Mouse (Mus musculus): ENCODE measurements at regions not wholly inside any gene's neighbourhood (a gene's known extent, or its start where the extent isn't known, plus 50 kb on each side); places are given as distances from the start of the nearest gene placed in this dataset.

GRCm38 (mm10) chr16:95855230-95855629, 135.5 kb downstream of the Psmg1 start:
- Histone ChIP-seq H3K4me3 (ENCODE audit: low read length) (no peak overlapping the region), H3K4me1 (ENCODE audit: control insufficient read depth, insufficient read depth, low read depth, low read length) (no peaks in the 10 kb centered on the region)
- no peak for ATAC-seq

GRCm38 (mm10) chr16:95851907-95852306, 138.9 kb downstream of the Psmg1 start:
- H3K4me2 ChIP-seq (ENCODE audit: low read length), result no peak overlapping the region
- peaks cover 5% of the 10 kb centered on the region; the same call in 1 of the 2 replicates for H3K4me1 ChIP-seq (ENCODE audit: control insufficient read depth, insufficient read depth, low read depth, low read length)
- no peaks in the 10 kb centered on the region for H3K36me3 ChIP-seq (ENCODE audit: control insufficient read depth, insufficient read depth, low read length)
- no peak overlapping the region for H3K4me3 ChIP-seq (ENCODE audit: low read length)
- H3K27ac ChIP-seq (ENCODE audit: low read depth, low read length), result no peak overlapping the region
- no peak for ATAC-seq
- H3K9ac ChIP-seq (ENCODE audit: low read depth, low read length), result no peak overlapping the region
- no peaks in the 10 kb centered on the region for H3K27me3 ChIP-seq (replicated peaks; ENCODE audit: control insufficient read depth, insufficient read depth, low read length)
- WGBS, result 76% methylated on average over 5 of the region's 5 CpGs
- H3K9me3 ChIP-seq (ENCODE audit: control insufficient read depth, low read length), result no peaks in the 10 kb centered on the region

More at GRCm38 (mm10) chr16:95855230-95855629, 135.5 kb downstream of the Psmg1 start:
- Histone ChIP-seq H3K36me3 (ENCODE audit: control insufficient read depth, insufficient read depth, low read length) (no peaks in the 10 kb centered on the region), H3K9me3 (ENCODE audit: control insufficient read depth, low read length) (no peaks in the 10 kb centered on the region), H3K9ac (ENCODE audit: low read depth, low read length) (no peak overlapping the region), H3K4me2 (ENCODE audit: low read length) (no peak overlapping the region), H3K27ac (ENCODE audit: low read depth, low read length) (no peak overlapping the region), H3K27me3 (replicated peaks; ENCODE audit: control insufficient read depth, insufficient read depth, low read length) (no peaks in the 10 kb centered on the region)
- 70% methylated on average over 2 of the region's 2 CpGs for WGBS

- no peaks in the 10 kb centered on the region for H3K9me3 ChIP-seq (ENCODE audit: control insufficient read depth, low read length)
- H3K27me3 ChIP-seq (replicated peaks; ENCODE audit: control insufficient read depth, insufficient read depth, low read length), result no peaks in the 10 kb centered on the region
- H3K4me1 ChIP-seq (ENCODE audit: control insufficient read depth, insufficient read depth, low read depth, low read length), result peaks cover 14% of the 10 kb centered on the region
- no peak overlapping the region for H3K4me3 ChIP-seq (ENCODE audit: low read length)
- 52% methylated on average over 6 of the region's 6 CpGs for WGBS
- no peak for ATAC-seq
- H3K4me2 ChIP-seq (ENCODE audit: low read length), result no peak overlapping the region
- H3K36me3 ChIP-seq (ENCODE audit: control insufficient read depth, insufficient read depth, low read length), result no peaks in the 10 kb centered on the region
- no peak overlapping the region for H3K27ac ChIP-seq (ENCODE audit: low read depth, low read length)
- H3K9ac ChIP-seq (ENCODE audit: low read depth, low read length), result no peak overlapping the region
Observed at GRCm38 (mm10) chr16:95848555-95849082, 142.1 kb downstream of the Psmg1 start.

GRCm38 (mm10) chr16:95847765-95848483, 142.8 kb downstream of the Psmg1 start:
- no peak overlapping the region for H3K27ac ChIP-seq (ENCODE audit: low read depth, low read length)

GRCm38 (mm10) chr16:95845323-95845860, 143.5 kb downstream of the Ets2 start:
- no peaks in the 10 kb centered on the region for H3K36me3 ChIP-seq (ENCODE audit: control insufficient read depth, insufficient read depth, low read length)
- no peaks in the 10 kb centered on the region for H3K27me3 ChIP-seq (replicated peaks; ENCODE audit: control insufficient read depth, insufficient read depth, low read length)
- H3K4me3 ChIP-seq (ENCODE audit: low read length), result no peak overlapping the region
- H3K27ac ChIP-seq (ENCODE audit: low read depth, low read length), result no peak overlapping the region
- peak; percentile 51; the same call in 1 of the 2 replicates for ATAC-seq
- 44% methylated on average over 10 of the region's 10 CpGs for WGBS
- no peaks in the 10 kb centered on the region for H3K9me3 ChIP-seq (ENCODE audit: control insufficient read depth, low read length)
- H3K4me2 ChIP-seq (ENCODE audit: low read length), result no peak overlapping the region
- peaks cover 14% of the 10 kb centered on the region for H3K4me1 ChIP-seq (ENCODE audit: control insufficient read depth, insufficient read depth, low read depth, low read length)
- H3K9ac ChIP-seq (ENCODE audit: low read depth, low read length), result no peak overlapping the region

More at GRCm38 (mm10) chr16:95847765-95848483, 142.8 kb downstream of the Psmg1 start:
- Histone ChIP-seq H3K4me2 (ENCODE audit: low read length) (no peak overlapping the region), H3K4me1 (ENCODE audit: control insufficient read depth, insufficient read depth, low read depth, low read length) (peaks cover 14% of the 10 kb centered on the region), H3K9ac (ENCODE audit: low read depth, low read length) (no peak overlapping the region), H3K36me3 (ENCODE audit: control insufficient read depth, insufficient read depth, low read length) (no peaks in the 10 kb centered on the region), H3K4me3 (ENCODE audit: low read length) (no peak overlapping the region), H3K27me3 (replicated peaks; ENCODE audit: control insufficient read depth, insufficient read depth, low read length) (no peaks in the 10 kb centered on the region), H3K9me3 (ENCODE audit: control insufficient read depth, low read length) (no peaks in the 10 kb centered on the region)
- 57% methylated on average over 3 of the region's 3 CpGs for WGBS
- no peak; the same call in 1 of the 2 replicates for ATAC-seq

GRCm38 (mm10) chr16:95844691-95845090, 142.8 kb downstream of the Ets2 start:
- Histone ChIP-seq H3K36me3 (ENCODE audit: control insufficient read depth, insufficient read depth, low read length) (no peaks in the 10 kb centered on the region), H3K27me3 (replicated peaks; ENCODE audit: control insufficient read depth, insufficient read depth, low read length) (no peaks in the 10 kb centered on the region), H3K4me3 (ENCODE audit: low read length) (no peak overlapping the region), H3K27ac (ENCODE audit: low read depth, low read length) (no peak overlapping the region), H3K4me1 (ENCODE audit: control insufficient read depth, insufficient read depth, low read depth, low read length) (peaks cover 14% of the 10 kb centered on the region), H3K9me3 (ENCODE audit: control insufficient read depth, low read length) (no peaks in the 10 kb centered on the region), H3K4me2 (ENCODE audit: low read length) (no peak overlapping the region), H3K9ac (ENCODE audit: low read depth, low read length) (no peak overlapping the region)
- WGBS, result 63% methylated on average over 4 of the region's 4 CpGs
- ATAC-seq, result peak; percentile 59; the same call in 1 of the 2 replicates

- ATAC-seq, result no peak
- no peak overlapping the region for H3K4me3 ChIP-seq (ENCODE audit: low read length)
- no peak overlapping the region for H3K4me2 ChIP-seq (ENCODE audit: low read length)
- no peaks in the 10 kb centered on the region for H3K36me3 ChIP-seq (ENCODE audit: control insufficient read depth, insufficient read depth, low read length)
- WGBS, result 95% methylated on average over 3 of the region's 3 CpGs
- peaks cover 9% of the 10 kb centered on the region for H3K4me1 ChIP-seq (ENCODE audit: control insufficient read depth, insufficient read depth, low read depth, low read length)
- H3K9me3 ChIP-seq (ENCODE audit: control insufficient read depth, low read length), result no peaks in the 10 kb centered on the region
- H3K9ac ChIP-seq (ENCODE audit: low read depth, low read length), result no peak overlapping the region
- H3K27ac ChIP-seq (ENCODE audit: low read depth, low read length), result no peak overlapping the region
- no peaks in the 10 kb centered on the region for H3K27me3 ChIP-seq (replicated peaks; ENCODE audit: control insufficient read depth, insufficient read depth, low read length)
Observed at GRCm38 (mm10) chr16:95842766-95843165, 140.9 kb downstream of the Ets2 start.

- Histone ChIP-seq H3K36me3 (ENCODE audit: control insufficient read depth, insufficient read depth, low read length) (no peaks in the 10 kb centered on the region), H3K4me3 (ENCODE audit: low read length) (no peak overlapping the region), H3K27me3 (replicated peaks; ENCODE audit: control insufficient read depth, insufficient read depth, low read length) (no peaks in the 10 kb centered on the region), H3K4me1 (ENCODE audit: control insufficient read depth, insufficient read depth, low read depth, low read length) (peaks cover 5% of the 10 kb centered on the region; the same call in 1 of the 2 replicates), H3K9ac (ENCODE audit: low read depth, low read length) (no peak overlapping the region), H3K9me3 (ENCODE audit: control insufficient read depth, low read length) (no peaks in the 10 kb centered on the region), H3K4me2 (ENCODE audit: low read length) (no peak overlapping the region), H3K27ac (ENCODE audit: low read depth, low read length) (no peak overlapping the region)
- 83% methylated on average over 5 of the region's 5 CpGs for WGBS
- no peak for ATAC-seq
Observed at GRCm38 (mm10) chr16:95839512-95840253, 137.8 kb downstream of the Ets2 start.

GRCm38 (mm10) chr16:95838886-95839430, 137.1 kb downstream of the Ets2 start:
- 68% methylated on average over 1 of the region's 1 CpGs for WGBS

More at GRCm38 (mm10) chr16:95838886-95839430, 137.1 kb downstream of the Ets2 start:
- Histone ChIP-seq H3K9me3 (ENCODE audit: control insufficient read depth, low read length) (no peaks in the 10 kb centered on the region), H3K9ac (ENCODE audit: low read depth, low read length) (no peak overlapping the region), H3K27me3 (replicated peaks; ENCODE audit: control insufficient read depth, insufficient read depth, low read length) (no peaks in the 10 kb centered on the region), H3K4me3 (ENCODE audit: low read length) (no peak overlapping the region), H3K27ac (ENCODE audit: low read depth, low read length) (no peak overlapping the region), H3K36me3 (ENCODE audit: control insufficient read depth, insufficient read depth, low read length) (no peaks in the 10 kb centered on the region), H3K4me2 (ENCODE audit: low read length) (no peak overlapping the region), H3K4me1 (ENCODE audit: control insufficient read depth, insufficient read depth, low read depth, low read length) (peaks cover 3% of the 10 kb centered on the region; the same call in 1 of the 2 replicates)
- no peak for ATAC-seq

Measured in hindbrain, embryonic 16.5 days (tissue).